Mouse (Mus musculus) thymus, adult 2 months (tissue): ENCODE measurements at regions not wholly inside any gene's neighbourhood (a gene's known extent, or its start where the extent isn't known, plus 50 kb on each side); places are given as distances from the start of the nearest gene placed in this dataset.

Experiments
- CTCF ChIP-seq: fragments of 200-500 bp; IDR thresholded peaks from 2 replicates; pipeline ENCODE4 v1.5.1; 2012; ENCODE audit warnings: mild to moderate bottlenecking, control low read depth, low read length, moderate library complexity, borderline replicate concordance; ENCODE audit not compliant: control insufficient read depth, poor library complexity, insufficient read depth; ENCODE audit errors: extremely low read depth
- POLR2A ChIP-seq: fragments of 200-500 bp; IDR thresholded peaks from 2 replicates; pipeline ENCODE4 v1.6.1; 2012; ENCODE audit warnings: mild to moderate bottlenecking, low read length, control low read depth, moderate library complexity; ENCODE audit not compliant: control insufficient read depth, poor library complexity, insufficient read depth; ENCODE audit errors: extremely low read depth

- TF ChIP-seq CTCF (no peak), POLR2A (no peak)
Observed at GRCm38 (mm10) chr14:71217041-71217440, 617.4 kb upstream of the Fam160b2 start.
